Mouse (Mus musculus): ENCODE data around the gene Plekhn1. TPM values are rescaled to one million over a fixed set of nuclear protein-coding genes. Genes with fewer than 3 reads are reported as not detected.

The Plekhn1 gene
- total and polyA plus RNA-seq, 2 experiments: 6.9 to 18.5 TPM

GRCm38 (mm10) chr4:156219936-156220335, 14.7 kb downstream of the Plekhn1 start:
- TF ChIP-seq CTCF (IDR thresholded peaks at IDR 0.05; ENCODE audit: low read depth, low read length) (no peak), POLR2A (IDR thresholded peaks at IDR 0.05; ENCODE audit: extremely low read depth, insufficient read depth, low read length) (no peak)
- Histone ChIP-seq H3K4me1 (ENCODE audit: control insufficient read depth, insufficient read depth, low read length) (no peaks in the 10 kb centered on the region), H3K27me3 (ENCODE audit: control insufficient read depth, insufficient read depth, low read length) (no peaks in the 10 kb centered on the region; the same call in 1 of the 2 replicates), H3K36me3 (ENCODE audit: control insufficient read depth, insufficient read depth, low read length) (no peaks in the 10 kb centered on the region), H3K4me3 (ENCODE audit: insufficient read depth, low read depth, low read length) (no peak overlapping the region), H3K79me2 (ENCODE audit: control insufficient read depth, insufficient read depth, low read length) (no peaks in the 10 kb centered on the region), H3K27ac (replicated peaks; ENCODE audit: insufficient read depth, low read depth, low read length) (no peak overlapping the region), H3K9ac (ENCODE audit: low read depth, low read length) (no peak overlapping the region)
- DNase-seq (ENCODE audit: extremely low read depth, low read depth, low spot score): no peak
- 90% methylated on average over 11 of the region's 11 CpGs for WGBS

- DNase-seq (ENCODE audit: extremely low read depth, low read depth, low spot score): no peak
- TF ChIP-seq CTCF (IDR thresholded peaks at IDR 0.05; ENCODE audit: low read depth, low read length) (no peak), POLR2A (IDR thresholded peaks at IDR 0.05; ENCODE audit: extremely low read depth, insufficient read depth, low read length) (no peak)
- H3K27ac ChIP-seq (replicated peaks; ENCODE audit: insufficient read depth, low read depth, low read length): no peak overlapping the region
- H3K4me1 ChIP-seq (ENCODE audit: control insufficient read depth, insufficient read depth, low read length): no peaks in the 10 kb centered on the region
- H3K36me3 ChIP-seq (ENCODE audit: control insufficient read depth, insufficient read depth, low read length): no peaks in the 10 kb centered on the region
- no peak overlapping the region for H3K9ac ChIP-seq (ENCODE audit: low read depth, low read length)
- no peaks in the 10 kb centered on the region for H3K79me2 ChIP-seq (ENCODE audit: control insufficient read depth, insufficient read depth, low read length)
- no peaks in the 10 kb centered on the region; the same call in 1 of the 2 replicates for H3K27me3 ChIP-seq (ENCODE audit: control insufficient read depth, insufficient read depth, low read length)
- H3K4me3 ChIP-seq (ENCODE audit: insufficient read depth, low read depth, low read length): no peak overlapping the region
- 85% methylated on average over 16 of the region's 16 CpGs for WGBS
Observed at GRCm38 (mm10) chr4:156217838-156218237, 16.8 kb downstream of the Plekhn1 start.

GRCm38 (mm10) chr4:156217022-156217669, 17.5 kb downstream of the Plekhn1 start:
- no peak for DNase-seq (ENCODE audit: extremely low read depth, low read depth, low spot score)
- Histone ChIP-seq H3K4me1 (ENCODE audit: control insufficient read depth, insufficient read depth, low read length) (no peaks in the 10 kb centered on the region), H3K4me3 (ENCODE audit: insufficient read depth, low read depth, low read length) (no peak overlapping the region), H3K9ac (ENCODE audit: low read depth, low read length) (no peak overlapping the region), H3K27me3 (ENCODE audit: control insufficient read depth, insufficient read depth, low read length) (no peaks in the 10 kb centered on the region; the same call in 1 of the 2 replicates), H3K36me3 (ENCODE audit: control insufficient read depth, insufficient read depth, low read length) (no peaks in the 10 kb centered on the region), H3K79me2 (ENCODE audit: control insufficient read depth, insufficient read depth, low read length) (no peaks in the 10 kb centered on the region), H3K27ac (replicated peaks; ENCODE audit: insufficient read depth, low read depth, low read length) (no peak overlapping the region)
- WGBS: 91% methylated on average over 16 of the region's 16 CpGs
- TF ChIP-seq POLR2A (IDR thresholded peaks at IDR 0.05; ENCODE audit: extremely low read depth, insufficient read depth, low read length) (no peak), CTCF (IDR thresholded peaks at IDR 0.05; ENCODE audit: low read depth, low read length) (no peak)

GRCm38 (mm10) chr4:156216196-156216595, 18.5 kb downstream of the Plekhn1 start:
- no peak overlapping the region for H3K9ac ChIP-seq (ENCODE audit: low read depth, low read length)

GRCm38 (mm10) chr4:156215649-156216048, 19.0 kb downstream of the Plekhn1 start, which contains the start of gene Perm1:
Gene Perm1, plus strand, starts transcription at chr4:156215868.
- H3K27ac ChIP-seq (replicated peaks; ENCODE audit: insufficient read depth, low read depth, low read length): no peak within 1 kb of the TSS
- TF ChIP-seq CTCF (IDR thresholded peaks at IDR 0.05; ENCODE audit: low read depth, low read length) (no peak), POLR2A (IDR thresholded peaks at IDR 0.05; ENCODE audit: extremely low read depth, insufficient read depth, low read length) (no peak)
- no peak within 1 kb of the TSS for H3K4me3 ChIP-seq (ENCODE audit: insufficient read depth, low read depth, low read length)
- DNase-seq (ENCODE audit: extremely low read depth, low read depth, low spot score): no peak
- H3K4me1 ChIP-seq (ENCODE audit: control insufficient read depth, insufficient read depth, low read length): no peaks in the 10 kb centered on the region
- H3K79me2 ChIP-seq (ENCODE audit: control insufficient read depth, insufficient read depth, low read length): no peaks in the 10 kb centered on the region
- H3K36me3 ChIP-seq (ENCODE audit: control insufficient read depth, insufficient read depth, low read length): no peaks in the 10 kb centered on the region
- no peaks in the 10 kb centered on the region; the same call in 1 of the 2 replicates for H3K27me3 ChIP-seq (ENCODE audit: control insufficient read depth, insufficient read depth, low read length)
- 74% methylated on average over 4 of the region's 4 CpGs for WGBS
- no peak within 1 kb of the TSS for H3K9ac ChIP-seq (ENCODE audit: low read depth, low read length)

More at GRCm38 (mm10) chr4:156216196-156216595, 18.5 kb downstream of the Plekhn1 start:
- H3K4me3 ChIP-seq (ENCODE audit: insufficient read depth, low read depth, low read length): no peak overlapping the region
- no peaks in the 10 kb centered on the region for H3K4me1 ChIP-seq (ENCODE audit: control insufficient read depth, insufficient read depth, low read length)
- H3K27me3 ChIP-seq (ENCODE audit: control insufficient read depth, insufficient read depth, low read length): no peaks in the 10 kb centered on the region; the same call in 1 of the 2 replicates
- no peaks in the 10 kb centered on the region for H3K36me3 ChIP-seq (ENCODE audit: control insufficient read depth, insufficient read depth, low read length)
- H3K27ac ChIP-seq (replicated peaks; ENCODE audit: insufficient read depth, low read depth, low read length): no peak overlapping the region
- TF ChIP-seq POLR2A (IDR thresholded peaks at IDR 0.05; ENCODE audit: extremely low read depth, insufficient read depth, low read length) (no peak), CTCF (IDR thresholded peaks at IDR 0.05; ENCODE audit: low read depth, low read length) (no peak)
- DNase-seq (ENCODE audit: extremely low read depth, low read depth, low spot score): no peak
- WGBS: 77% methylated on average over 2 of the region's 2 CpGs
- H3K79me2 ChIP-seq (ENCODE audit: control insufficient read depth, insufficient read depth, low read length): no peaks in the 10 kb centered on the region

GRCm38 (mm10) chr4:156213134-156213533, 21.5 kb downstream of the Plekhn1 start:
- H3K27ac ChIP-seq (replicated peaks; ENCODE audit: insufficient read depth, low read depth, low read length): no peak overlapping the region
- H3K4me3 ChIP-seq (ENCODE audit: insufficient read depth, low read depth, low read length): no peak overlapping the region
- no peak for DNase-seq (ENCODE audit: extremely low read depth, low read depth, low spot score)
- TF ChIP-seq CTCF (IDR thresholded peaks at IDR 0.05; ENCODE audit: low read depth, low read length): no peak
- TF ChIP-seq POLR2A (IDR thresholded peaks at IDR 0.05; ENCODE audit: extremely low read depth, insufficient read depth, low read length): no peak
- WGBS: 94% methylated on average over 13 of the region's 13 CpGs
- H3K79me2 ChIP-seq (ENCODE audit: control insufficient read depth, insufficient read depth, low read length): no peaks in the 10 kb centered on the region
- H3K27me3 ChIP-seq (ENCODE audit: control insufficient read depth, insufficient read depth, low read length): no peaks in the 10 kb centered on the region; the same call in 1 of the 2 replicates
- H3K9ac ChIP-seq (ENCODE audit: low read depth, low read length): no peak overlapping the region
- H3K4me1 ChIP-seq (ENCODE audit: control insufficient read depth, insufficient read depth, low read length): no peaks in the 10 kb centered on the region
- no peaks in the 10 kb centered on the region for H3K36me3 ChIP-seq (ENCODE audit: control insufficient read depth, insufficient read depth, low read length)

Data from liver, adult 2 months (tissue).